Mouse (Mus musculus) lung, postnatal 0 days (tissue): Measurements from ENCODE around the gene Ap1m1. TPM values are rescaled to one million over a fixed set of nuclear protein-coding genes. Genes with fewer than 3 reads are reported as not detected.

Experiments used
- ATAC-seq: fragments of 200-750 bp; cut with Nextera tagmentation; 2 replicates; pipeline ENCODE4 v1.8.0; 2017; ENCODE audit warnings: moderate library complexity
- DNase-seq: peaks from one replicate; pipeline ENCODE4 v3.0.0-alpha.2; 2016; ENCODE audit warnings: low spot score
- H3K27ac ChIP-seq: fragments of 300-500 bp; sonication (generic); 2 replicates; pipeline ENCODE4 v1.5.1; 2014; ENCODE audit warnings: antibody characterized with exemption, mild to moderate bottlenecking, low read length, mixed read lengths
- H3K27me3 ChIP-seq: fragments of 300-500 bp; sonication (generic); replicated peaks from 2 replicates; pipeline ENCODE4 v1.6.1; 2014; ENCODE audit warnings: low read length, mixed read lengths; ENCODE audit not compliant: insufficient read depth
- H3K36me3 ChIP-seq: fragments of 300-500 bp; sonication (generic); 2 replicates; pipeline ENCODE4 v1.6.1; 2014; ENCODE audit warnings: low read length, mixed read lengths; ENCODE audit not compliant: insufficient read depth
- H3K4me1 ChIP-seq: fragments of 300-500 bp; sonication (generic); 2 replicates; pipeline ENCODE4 v1.6.1; 2014; ENCODE audit warnings: antibody characterized with exemption, low read depth, low read length, mixed read lengths; ENCODE audit not compliant: insufficient read depth
- H3K4me2 ChIP-seq: fragments of 300-500 bp; sonication (generic); replicated peaks from 2 replicates; pipeline ENCODE4 v1.6.1; 2014; ENCODE audit warnings: low read depth, mild to moderate bottlenecking, low read length, moderate library complexity, mixed read lengths
- H3K4me3 ChIP-seq: fragments of 300-500 bp; sonication (generic); 2 replicates; pipeline ENCODE4 v1.5.1; 2014; ENCODE audit warnings: low read depth, low read length
- H3K9ac ChIP-seq: fragments of 300-500 bp; sonication (generic); replicated peaks from 2 replicates; pipeline ENCODE4 v1.6.1; 2014; ENCODE audit warnings: low read depth, mild to moderate bottlenecking
- H3K9me3 ChIP-seq: fragments of 300-500 bp; sonication (generic); 2 replicates; pipeline ENCODE4 v1.6.1; 2016; ENCODE audit warnings: low read length, mixed read lengths
- CTCF ChIP-seq: IDR thresholded peaks from 2 replicates; pipeline ENCODE4 v1.5.1; 2016; ENCODE audit warnings: antibody characterized with exemption, mild to moderate bottlenecking
- EP300 ChIP-seq: IDR thresholded peaks from 2 replicates; pipeline ENCODE4 v1.6.1; 2016; ENCODE audit warnings: antibody characterized with exemption, mild to moderate bottlenecking, control low read depth
- WGBS: fragments of 180-500 bp; shearing (Covaris S2); extraction: QIAGEN DNeasy Blood & Tissue Kit; methylation state at CpG from one replicate; pipeline ENCODE4 v1.1.7; 2014; 5-methylcytosine and 5-hydroxymethylcytosine counted together
- polyA plus RNA-seq: library from polyadenylated mRNA; unstranded; fragments of >200 nt; fragmentation: Nextera tagmentation; extraction: Ambion mirVana; gene quantifications from 2 replicates; pipeline ENCODE4 v1.2.1, GENCODE M21; 2015

The Ap1m1 gene
- polyA plus RNA-seq, 1 experiment from 2014 or later, result 68.2 TPM

DNA sequence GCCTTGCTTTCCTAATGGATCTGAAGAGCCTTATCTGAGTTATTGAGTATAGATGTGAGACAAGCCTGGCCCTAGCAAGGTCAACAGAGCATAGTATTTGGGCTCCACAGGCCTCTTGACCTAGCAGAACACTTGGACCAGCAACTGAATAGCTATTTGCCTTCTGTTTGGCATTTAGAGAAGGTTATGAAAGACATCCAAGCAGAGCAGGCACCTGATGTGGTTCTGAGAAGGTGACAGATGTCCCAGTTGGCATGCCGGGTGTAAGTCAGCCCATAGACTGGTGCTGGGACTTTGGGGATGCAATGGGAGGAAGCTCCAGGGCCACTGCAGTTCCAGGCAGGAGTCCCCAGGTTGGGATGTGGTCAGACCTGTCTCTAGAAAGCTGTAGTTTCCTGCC is 2.4 kb downstream of the Ap1m1 start:
- Histone ChIP-seq H3K4me2 (no peak overlapping the region), H3K4me3 (no peak overlapping the region), H3K9ac (no peak overlapping the region), H3K4me1 (peaks cover 4% of the 10 kb centered on the region; the same call in 1 of the 2 replicates), H3K27ac (no peak overlapping the region), H3K36me3 (no peaks in the 10 kb centered on the region), H3K27me3 (no peaks in the 10 kb centered on the region), H3K9me3 (no peaks in the 10 kb centered on the region)
- ATAC-seq (no peak), DNase-seq (no peak)
- TF ChIP-seq CTCF, result no peak
- TF ChIP-seq EP300, result no peak
- WGBS, result 100% methylated on average over 1 of the region's 1 CpGs

DNA sequence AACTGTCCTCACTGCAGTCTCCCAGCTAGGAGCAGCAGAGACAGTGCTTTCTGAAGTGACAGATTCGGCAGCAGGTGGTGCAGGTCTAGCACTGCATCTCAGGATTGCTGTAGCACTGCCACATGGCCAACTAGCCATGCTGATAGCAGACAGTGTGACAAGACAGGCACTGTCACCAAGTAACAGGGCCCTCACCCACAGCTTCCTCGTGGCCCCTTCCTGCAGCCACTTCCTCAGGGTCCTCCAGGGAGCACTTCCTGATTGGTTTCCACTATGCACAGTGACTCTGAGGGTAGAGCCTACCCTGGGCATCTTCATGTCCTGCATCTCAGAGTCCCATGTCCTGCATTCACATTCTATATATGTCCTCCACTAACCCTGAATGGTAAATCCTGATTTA is 4.8 kb downstream of the Ap1m1 start:
- TF ChIP-seq EP300 (no peak), CTCF (no peak)
- DNase-seq (no peak), ATAC-seq (no peak)
- Histone ChIP-seq H3K27me3 (no peaks in the 10 kb centered on the region), H3K9ac (no peak overlapping the region), H3K36me3 (no peaks in the 10 kb centered on the region), H3K4me1 (peaks cover 4% of the 10 kb centered on the region; the same call in 1 of the 2 replicates), H3K9me3 (no peaks in the 10 kb centered on the region), H3K27ac (no peak overlapping the region), H3K4me2 (no peak overlapping the region), H3K4me3 (no peak overlapping the region)
- 65% methylated on average over 2 of the region's 2 CpGs for WGBS

DNA sequence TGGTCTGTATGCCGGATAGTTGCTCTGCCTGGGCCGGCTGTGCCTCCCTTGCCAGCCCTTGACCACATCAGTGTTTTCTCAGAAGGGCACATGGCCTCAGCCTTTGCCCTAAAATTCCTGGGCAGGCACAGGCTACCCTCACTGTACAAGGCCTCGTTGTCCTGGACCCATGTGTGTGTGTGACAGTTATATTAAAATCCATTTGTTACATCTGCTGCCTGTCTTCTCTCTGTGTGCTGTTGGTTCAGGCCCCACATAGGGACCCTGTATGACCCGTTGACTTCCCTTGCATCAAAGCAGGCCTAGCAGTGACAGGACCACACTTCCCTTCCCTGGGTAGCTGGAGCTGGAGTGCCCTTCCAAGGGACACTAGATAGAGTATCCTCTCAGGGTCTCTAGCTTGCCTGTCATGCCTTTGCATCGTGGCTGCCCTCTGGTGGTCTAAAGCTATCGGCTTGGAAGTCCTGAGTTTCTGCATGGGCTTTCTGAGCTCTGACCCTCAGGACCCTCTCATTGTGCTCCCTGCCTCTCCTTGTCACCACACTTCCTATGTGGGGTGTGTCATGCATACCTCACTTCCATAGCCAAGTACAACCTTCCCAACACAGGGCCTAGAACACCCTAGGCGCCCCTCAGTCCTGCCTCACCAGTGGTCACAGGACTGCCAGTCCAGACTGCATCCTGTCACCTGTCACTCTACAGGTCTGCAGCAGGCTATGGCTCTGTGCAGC is 17.5 kb downstream of the Ap1m1 start:
- DNase-seq, result no peak
- Histone ChIP-seq H3K9ac (no peak overlapping the region), H3K4me2 (no peak overlapping the region), H3K27me3 (no peaks in the 10 kb centered on the region), H3K4me3 (no peak overlapping the region), H3K27ac (no peak overlapping the region), H3K9me3 (no peaks in the 10 kb centered on the region), H3K36me3 (peaks cover 14% of the 10 kb centered on the region), H3K4me1 (no peaks in the 10 kb centered on the region)
- WGBS, result 55% methylated on average over 7 of the region's 7 CpGs
- TF ChIP-seq CTCF, result peak; percentile 78
- no peak for TF ChIP-seq EP300
- ATAC-seq, result 0 out of 2 replicates have a peak, but pooled peaks have one; percentile 8

- 85% methylated on average over 1 of the region's 1 CpGs for WGBS
- no peaks in the 10 kb centered on the region for H3K27me3 ChIP-seq
- DNase-seq (no peak), ATAC-seq (no peak)
- no peaks in the 10 kb centered on the region for H3K4me1 ChIP-seq
- peaks cover 8% of the 10 kb centered on the region for H3K36me3 ChIP-seq
- H3K9ac ChIP-seq, result no peak overlapping the region
- no peaks in the 10 kb centered on the region for H3K9me3 ChIP-seq
- H3K4me2 ChIP-seq, result no peak overlapping the region
- TF ChIP-seq EP300 (no peak), CTCF (no peak)
- H3K27ac ChIP-seq, result no peak overlapping the region
- no peak overlapping the region for H3K4me3 ChIP-seq
These were observed 18.1 kb downstream of the Ap1m1 start for GRCm38 (mm10) chr8:72257902-72258238.

- H3K27me3 ChIP-seq, result no peaks in the 10 kb centered on the region
- DNase-seq, result no peak
- H3K9me3 ChIP-seq, result no peaks in the 10 kb centered on the region
- H3K4me3 ChIP-seq, result no peak overlapping the region
- ATAC-seq, result no peak
- no peak overlapping the region for H3K27ac ChIP-seq
- no peaks in the 10 kb centered on the region; the same call in 1 of the 2 replicates for H3K36me3 ChIP-seq
- WGBS, result 61% methylated on average over 2 of the region's 2 CpGs
- no peaks in the 10 kb centered on the region for H3K4me1 ChIP-seq
- no peak overlapping the region for H3K4me2 ChIP-seq
- no peak overlapping the region for H3K9ac ChIP-seq
- TF ChIP-seq EP300, result no peak
- TF ChIP-seq CTCF, result no peak
These were observed 20.0 kb downstream of the Ap1m1 start for GRCm38 (mm10) chr8:72259862-72260261.

- H3K27me3 ChIP-seq, result no peaks in the 10 kb centered on the region
- TF ChIP-seq EP300 (no peak), CTCF (no peak)
- H3K9me3 ChIP-seq, result no peaks in the 10 kb centered on the region
- H3K36me3 ChIP-seq, result no peaks in the 10 kb centered on the region; the same call in 1 of the 2 replicates
- DNase-seq (no peak), ATAC-seq (no peak)
- no peaks in the 10 kb centered on the region for H3K4me1 ChIP-seq
- no peak overlapping the region for H3K4me2 ChIP-seq
- H3K27ac ChIP-seq, result no peak overlapping the region
- H3K4me3 ChIP-seq, result no peak overlapping the region
- H3K9ac ChIP-seq, result no peak overlapping the region
- 43% methylated on average over 4 of the region's 4 CpGs for WGBS
These were observed 20.8 kb downstream of the Ap1m1 start for GRCm38 (mm10) chr8:72260585-72260984.

GRCm38 (mm10) chr8:72261019-72261418 is 21.2 kb downstream of the Ap1m1 start:
- 40% methylated on average over 2 of the region's 2 CpGs for WGBS
- Histone ChIP-seq H3K4me3 (no peak overlapping the region), H3K9me3 (no peaks in the 10 kb centered on the region), H3K36me3 (no peaks in the 10 kb centered on the region), H3K4me1 (no peaks in the 10 kb centered on the region), H3K4me2 (no peak overlapping the region), H3K27ac (no peak overlapping the region), H3K9ac (no peak overlapping the region), H3K27me3 (no peaks in the 10 kb centered on the region)
- ATAC-seq (peak; percentile 66), DNase-seq (peak; percentile 87)
- TF ChIP-seq CTCF (peak; percentile 94), EP300 (no peak)
